Mouse (Mus musculus): ENCODE measurements around the gene Klhl36. TPM values are rescaled to one million over a fixed set of nuclear protein-coding genes. Genes with fewer than 3 reads are reported as not detected.
A peak's percentile ranks its signal among the peaks of the same experiment; 100 is the strongest.

Gene Klhl36
- polyA plus RNA-seq (2015; fragmentation: Nextera tagmentation; extraction: Ambion mirVana): 13.7 and 14.7 TPM in 2 replicates

GRCm38 (mm10) chr8:119861706-119862389 lies at the start of gene Klhl36:
TSS of gene Klhl36 (plus strand) at chr8:119862266.
- H3K4me3 ChIP-seq: peak within 1 kb of the TSS; percentile 56
- peak within 1 kb of the TSS; percentile 53 for H3K9ac ChIP-seq
- under 1% methylated on average over 35 of the region's 35 CpGs for WGBS
- H3K4me2 ChIP-seq: peak within 1 kb of the TSS; percentile 87
- peaks cover 13% of the 10 kb centered on the region for H3K4me1 ChIP-seq
- H3K9me3 ChIP-seq: no peaks in the 10 kb centered on the region
- no peaks in the 10 kb centered on the region for H3K36me3 ChIP-seq
- H3K27me3 ChIP-seq: no peaks in the 10 kb centered on the region; the same call in 1 of the 2 replicates
- H3K27ac ChIP-seq: peak within 1 kb of the TSS; percentile 27
- ATAC-seq (ENCODE audit: borderline replicate concordance, extremely low read depth, low FRiP score, low TSS enrichment): peak; percentile 97

GRCm38 (mm10) chr8:119812650-119813431 lies 49.2 kb upstream of the Klhl36 start:
- H3K9me3 ChIP-seq: no peaks in the 10 kb centered on the region
- ATAC-seq (ENCODE audit: borderline replicate concordance, extremely low read depth, low FRiP score, low TSS enrichment): no peak
- WGBS: 57% methylated on average over 12 of the region's 12 CpGs

GRCm38 (mm10) chr8:119816219-119816618 lies 45.8 kb upstream of the Klhl36 start:
- H3K27me3 ChIP-seq: no peaks in the 10 kb centered on the region
- no peak overlapping the region for H3K9ac ChIP-seq
- no peak overlapping the region for H3K27ac ChIP-seq
- H3K9me3 ChIP-seq: no peaks in the 10 kb centered on the region
- no peak for ATAC-seq (ENCODE audit: borderline replicate concordance, extremely low read depth, low FRiP score, low TSS enrichment)
- H3K36me3 ChIP-seq: no peaks in the 10 kb centered on the region
- H3K4me2 ChIP-seq: no peak overlapping the region
- H3K4me3 ChIP-seq: no peak overlapping the region
- WGBS: 75% methylated on average over 6 of the region's 6 CpGs
- H3K4me1 ChIP-seq: peaks cover 36% of the 10 kb centered on the region

More at GRCm38 (mm10) chr8:119812650-119813431, 49.2 kb upstream of the Klhl36 start:
- Histone ChIP-seq H3K36me3 (no peaks in the 10 kb centered on the region; the same call in 1 of the 2 replicates), H3K9ac (no peak overlapping the region), H3K4me2 (no peak overlapping the region), H3K27ac (peak overlapping the region; percentile 26; the same call in 1 of the 2 replicates), H3K4me3 (no peak overlapping the region), H3K27me3 (no peaks in the 10 kb centered on the region), H3K4me1 (peaks cover 42% of the 10 kb centered on the region)

- Histone ChIP-seq H3K4me3 (no peak overlapping the region), H3K36me3 (peaks cover 6% of the 10 kb centered on the region; the same call in 1 of the 2 replicates), H3K9ac (no peak overlapping the region), H3K27ac (no peak overlapping the region), H3K4me1 (peaks cover 28% of the 10 kb centered on the region), H3K27me3 (no peaks in the 10 kb centered on the region), H3K4me2 (no peak overlapping the region), H3K9me3 (no peaks in the 10 kb centered on the region)
- ATAC-seq (ENCODE audit: borderline replicate concordance, extremely low read depth, low FRiP score, low TSS enrichment): no peak
- WGBS: 50% methylated on average over 12 of the region's 12 CpGs
Observed at GRCm38 (mm10) chr8:119817446-119817845, 44.6 kb upstream of the Klhl36 start.

- no peak overlapping the region for H3K9ac ChIP-seq
- 78% methylated on average over 7 of the region's 7 CpGs for WGBS
- H3K4me3 ChIP-seq: no peak overlapping the region
- H3K27me3 ChIP-seq: no peaks in the 10 kb centered on the region
- peaks cover 21% of the 10 kb centered on the region for H3K4me1 ChIP-seq
- H3K36me3 ChIP-seq: peaks cover 7% of the 10 kb centered on the region; the same call in 1 of the 2 replicates
- no peak overlapping the region for H3K4me2 ChIP-seq
- no peak for ATAC-seq (ENCODE audit: borderline replicate concordance, extremely low read depth, low FRiP score, low TSS enrichment)
- no peak overlapping the region for H3K27ac ChIP-seq
- no peaks in the 10 kb centered on the region for H3K9me3 ChIP-seq
Observed at GRCm38 (mm10) chr8:119819316-119819715, 42.8 kb upstream of the Klhl36 start.

GRCm38 (mm10) chr8:119819976-119820375 lies 42.1 kb upstream of the Klhl36 start:
- H3K36me3 ChIP-seq: peaks cover 7% of the 10 kb centered on the region; the same call in 1 of the 2 replicates
- ATAC-seq (ENCODE audit: borderline replicate concordance, extremely low read depth, low FRiP score, low TSS enrichment): no peak
- peaks cover 27% of the 10 kb centered on the region for H3K4me1 ChIP-seq
- H3K27me3 ChIP-seq: no peaks in the 10 kb centered on the region
- H3K27ac ChIP-seq: no peak overlapping the region
- WGBS: 93% methylated on average over 8 of the region's 8 CpGs
- no peak overlapping the region for H3K4me3 ChIP-seq
- H3K9me3 ChIP-seq: no peaks in the 10 kb centered on the region
- H3K4me2 ChIP-seq: no peak overlapping the region
- no peak overlapping the region for H3K9ac ChIP-seq

- Histone ChIP-seq H3K9ac (no peak overlapping the region), H3K4me2 (no peak overlapping the region), H3K9me3 (no peaks in the 10 kb centered on the region), H3K27ac (no peak overlapping the region), H3K4me3 (no peak overlapping the region), H3K4me1 (peaks cover 38% of the 10 kb centered on the region), H3K36me3 (peaks cover 7% of the 10 kb centered on the region; the same call in 1 of the 2 replicates), H3K27me3 (no peaks in the 10 kb centered on the region)
- ATAC-seq (ENCODE audit: borderline replicate concordance, extremely low read depth, low FRiP score, low TSS enrichment): no peak
- WGBS: 91% methylated on average over 6 of the region's 6 CpGs
Observed at GRCm38 (mm10) chr8:119821691-119822090, 40.4 kb upstream of the Klhl36 start.

GRCm38 (mm10) chr8:119823278-119823677 lies 38.8 kb upstream of the Klhl36 start:
- no peaks in the 10 kb centered on the region for H3K9me3 ChIP-seq
- peaks cover 45% of the 10 kb centered on the region for H3K4me1 ChIP-seq
- H3K4me3 ChIP-seq: no peak overlapping the region
- 95% methylated on average over 9 of the region's 9 CpGs for WGBS
- H3K36me3 ChIP-seq: peaks cover 7% of the 10 kb centered on the region; the same call in 1 of the 2 replicates
- ATAC-seq (ENCODE audit: borderline replicate concordance, extremely low read depth, low FRiP score, low TSS enrichment): no peak
- H3K27me3 ChIP-seq: no peaks in the 10 kb centered on the region
- no peak overlapping the region for H3K9ac ChIP-seq
- H3K27ac ChIP-seq: no peak overlapping the region
- H3K4me2 ChIP-seq: no peak overlapping the region

GRCm38 (mm10) chr8:119824100-119824499 lies 38.0 kb upstream of the Klhl36 start:
- peaks cover 49% of the 10 kb centered on the region for H3K4me1 ChIP-seq
- no peaks in the 10 kb centered on the region for H3K9me3 ChIP-seq
- no peak overlapping the region for H3K9ac ChIP-seq
- no peak overlapping the region for H3K4me2 ChIP-seq
- 50% methylated on average over 4 of the region's 4 CpGs for WGBS
- ATAC-seq (ENCODE audit: borderline replicate concordance, extremely low read depth, low FRiP score, low TSS enrichment): peak; percentile 8; the same call in 1 of the 2 replicates
- no peak overlapping the region for H3K4me3 ChIP-seq
- H3K27ac ChIP-seq: 0 out of 2 replicates have a peak overlapping the region, but pooled peaks have one; percentile 56
- H3K36me3 ChIP-seq: peaks cover 7% of the 10 kb centered on the region; the same call in 1 of the 2 replicates
- no peaks in the 10 kb centered on the region for H3K27me3 ChIP-seq

- Histone ChIP-seq H3K36me3 (peaks cover 7% of the 10 kb centered on the region; the same call in 1 of the 2 replicates), H3K27ac (peak overlapping the region; percentile 56), H3K27me3 (no peaks in the 10 kb centered on the region), H3K4me3 (no peak overlapping the region), H3K4me1 (peaks cover 49% of the 10 kb centered on the region), H3K4me2 (no peak overlapping the region), H3K9me3 (no peaks in the 10 kb centered on the region), H3K9ac (no peak overlapping the region)
- WGBS: 41% methylated on average over 11 of the region's 11 CpGs
- peak; percentile 36; the same call in 1 of the 2 replicates for ATAC-seq (ENCODE audit: borderline replicate concordance, extremely low read depth, low FRiP score, low TSS enrichment)
Observed at GRCm38 (mm10) chr8:119824809-119825273, 37.2 kb upstream of the Klhl36 start.

- Histone ChIP-seq H3K4me2 (no peak overlapping the region), H3K4me3 (no peak overlapping the region)
Observed at GRCm38 (mm10) chr8:119825950-119826730, 35.9 kb upstream of the Klhl36 start.

More at GRCm38 (mm10) chr8:119825950-119826730, 35.9 kb upstream of the Klhl36 start:
- H3K27ac ChIP-seq: peak overlapping the region; percentile 25; the same call in 1 of the 2 replicates
- peaks cover 7% of the 10 kb centered on the region; the same call in 1 of the 2 replicates for H3K36me3 ChIP-seq
- ATAC-seq (ENCODE audit: borderline replicate concordance, extremely low read depth, low FRiP score, low TSS enrichment): no peak
- no peaks in the 10 kb centered on the region for H3K9me3 ChIP-seq
- WGBS: 61% methylated on average over 19 of the region's 19 CpGs
- H3K27me3 ChIP-seq: no peaks in the 10 kb centered on the region
- no peak overlapping the region for H3K9ac ChIP-seq
- peaks cover 62% of the 10 kb centered on the region for H3K4me1 ChIP-seq
